Mouse (Mus musculus) naive thymus-derived CD4-positive, alpha-beta T cell, adult 2 months (primary cell): ENCODE results near the gene Rtraf.

Experiments
- DNase-seq: peaks from one replicate; pipeline ENCODE4 v3.0.0-alpha.2; 2011; ENCODE audit warnings: low read depth

Gene Rtraf

GRCm38 (mm10) chr14:19800485-19800884 lies 23.1 kb downstream of the Rtraf start:
- no peak for DNase-seq

GRCm38 (mm10) chr14:19796541-19797304 lies 26.9 kb downstream of the Rtraf start:
- DNase-seq = no peak

DNA sequence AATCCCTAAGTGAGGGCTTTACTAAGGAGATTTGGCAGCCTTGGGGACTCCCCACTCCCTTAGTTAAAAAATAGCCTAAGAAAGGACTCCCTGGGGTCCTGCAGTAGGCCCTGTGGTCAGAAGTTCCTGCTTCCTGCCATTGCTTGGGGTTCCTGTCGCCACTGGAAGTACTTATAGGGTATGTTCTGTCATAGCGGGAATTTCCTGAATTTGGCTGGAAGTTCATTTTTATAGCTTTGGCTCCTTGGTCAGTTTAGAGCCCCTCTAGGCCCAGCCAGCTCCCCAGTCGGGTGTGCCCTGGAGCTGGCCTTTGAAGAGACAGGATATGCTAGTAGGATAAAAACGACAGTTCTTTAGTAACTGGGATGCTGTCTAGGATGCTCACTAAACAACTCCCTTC lies 28.7 kb downstream of the Rtraf start:
- no peak for DNase-seq

DNA sequence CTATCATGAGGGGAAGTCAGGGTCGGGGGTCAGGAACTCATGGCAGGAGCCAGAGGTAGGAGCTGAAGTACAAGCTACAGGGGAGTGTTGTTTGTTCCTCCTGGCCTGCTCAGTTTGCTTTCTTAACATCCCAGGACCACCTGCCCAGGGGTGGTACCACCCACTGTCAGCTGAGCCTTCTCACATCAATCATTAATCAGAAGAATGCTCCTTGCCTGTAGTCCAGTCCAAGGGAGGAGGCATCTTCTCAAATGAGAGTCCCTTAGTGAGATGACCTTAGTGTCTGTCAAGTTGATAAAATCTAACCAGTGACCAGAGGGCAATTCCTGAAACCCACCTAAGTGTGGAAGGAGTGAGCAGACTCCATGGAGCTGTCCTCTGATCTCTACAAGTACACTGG lies 35.2 kb downstream of the Rtraf start:
- no peak for DNase-seq

GRCm38 (mm10) chr14:19785797-19786588 lies 37.6 kb downstream of the Rtraf start:
- DNase-seq = no peak

- DNase-seq = no peak
Measured at GRCm38 (mm10) chr14:19777945-19778344, 45.7 kb downstream of the Rtraf start.

- DNase-seq = no peak
Measured at GRCm38 (mm10) chr14:19777365-19777764, 46.3 kb downstream of the Rtraf start.

GRCm38 (mm10) chr14:19776890-19777289 lies 46.7 kb downstream of the Rtraf start:
- DNase-seq = peak; percentile 16

GRCm38 (mm10) chr14:19776179-19776578 lies 47.4 kb downstream of the Rtraf start:
- DNase-seq = no peak

GRCm38 (mm10) chr14:19775491-19775890 lies 48.1 kb downstream of the Rtraf start:
- DNase-seq = no peak

DNA sequence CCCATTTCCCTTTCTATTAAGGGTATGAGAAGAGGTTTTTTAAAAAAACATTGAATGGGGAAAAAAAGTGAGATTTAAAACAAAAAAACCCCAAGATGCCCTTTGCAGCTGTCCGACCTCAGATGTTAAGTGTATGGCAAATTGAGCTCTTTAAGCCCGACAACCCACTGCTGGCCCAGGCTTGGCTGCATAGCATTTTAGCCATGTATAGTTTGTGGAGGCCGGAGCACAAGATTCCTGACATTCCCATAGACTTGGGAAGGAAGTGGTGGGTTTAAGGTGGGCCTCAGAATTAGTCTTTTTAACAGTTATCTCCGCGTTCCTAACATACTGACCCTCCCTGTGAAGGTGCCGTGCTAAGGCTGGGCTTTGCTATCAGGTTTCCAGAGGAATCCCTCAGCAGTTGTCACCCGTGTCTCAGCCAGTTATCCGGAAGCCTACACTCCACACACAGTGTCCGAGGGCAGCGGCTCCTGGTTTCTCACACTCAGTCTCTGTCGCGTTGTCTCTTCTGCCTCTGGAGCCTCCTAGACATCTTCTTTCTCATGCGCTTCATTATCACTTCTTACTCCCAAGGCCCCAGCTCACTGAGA lies 49.5 kb downstream of the Rtraf start:
- no peak for DNase-seq

DNA sequence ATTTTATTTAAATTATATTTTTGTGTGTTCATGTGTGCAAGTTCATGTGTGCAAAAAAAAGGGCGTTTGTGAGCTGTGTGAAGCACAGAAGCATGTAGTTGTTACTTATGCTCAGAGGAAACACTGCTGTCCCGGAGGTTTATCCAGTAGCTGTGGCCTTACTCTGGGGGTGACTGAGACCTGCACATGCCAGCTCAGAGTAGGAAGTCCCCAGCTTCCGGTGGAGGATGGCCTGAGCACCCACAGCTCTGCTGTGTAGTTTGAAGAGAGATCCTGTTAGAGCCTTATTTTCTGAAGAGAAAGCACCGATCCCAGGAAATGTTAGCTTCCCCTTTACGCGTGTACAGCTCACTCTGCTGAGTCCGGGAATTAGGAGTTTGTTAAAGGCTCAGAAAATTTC lies 52.5 kb downstream of the Rtraf start:
- no peak for DNase-seq

DNA sequence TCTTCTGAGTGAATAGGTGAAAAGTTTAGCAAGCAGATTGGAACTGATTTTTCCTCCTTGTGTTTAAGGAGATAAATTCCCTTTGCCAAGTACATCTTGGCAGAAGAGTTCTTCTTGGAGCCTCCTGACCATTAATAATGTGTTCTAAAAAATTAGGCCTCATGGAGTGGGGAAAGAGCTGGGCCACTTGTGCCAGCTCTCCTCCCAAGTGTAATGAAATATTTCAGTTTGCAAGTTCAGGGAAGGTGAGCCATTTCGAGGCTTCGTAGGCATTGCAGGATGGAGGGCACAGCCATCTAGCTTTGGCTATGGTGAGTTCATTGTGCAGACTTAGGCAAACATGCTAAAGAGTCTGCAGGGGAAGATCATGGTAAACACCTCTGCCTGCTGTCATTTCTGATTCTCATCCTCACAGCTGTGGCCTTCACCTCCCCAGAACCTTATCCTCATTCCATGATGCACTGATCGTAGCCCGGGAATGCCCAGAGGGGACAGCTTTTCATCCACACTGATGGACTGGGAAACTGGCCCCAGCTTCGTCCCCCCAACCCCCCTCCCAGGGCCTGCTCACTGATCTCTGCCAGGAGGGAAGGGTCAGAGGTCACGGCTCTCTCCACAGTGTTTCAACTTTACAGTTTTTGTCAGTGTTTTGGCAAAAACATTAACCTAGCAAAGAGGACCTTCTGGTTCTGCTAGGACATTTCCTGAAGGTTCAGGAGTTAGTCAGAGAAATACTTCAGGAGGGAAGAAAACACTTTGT lies 54.0 kb downstream of the Rtraf start:
- no peak for DNase-seq

DNA sequence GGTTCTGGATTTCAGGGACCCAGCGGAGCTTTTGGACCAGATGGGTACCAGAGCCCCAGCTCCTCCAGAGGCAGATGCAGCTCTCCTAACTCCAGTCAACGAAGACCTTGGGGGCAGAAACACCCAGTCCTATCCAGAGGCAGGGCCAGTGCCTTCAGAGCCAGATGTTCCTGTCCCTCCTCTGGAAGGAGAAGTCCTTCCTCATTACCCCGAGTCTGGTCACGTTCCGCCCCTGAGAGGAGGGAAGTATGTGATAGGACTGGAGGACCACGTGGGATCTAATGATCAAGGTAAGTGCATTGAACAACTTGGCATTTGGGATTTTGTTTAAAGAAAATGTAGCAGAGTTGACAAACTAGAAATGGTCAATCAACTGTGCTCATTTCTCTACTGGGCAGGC lies 55.0 kb downstream of the Rtraf start:
- no peak for DNase-seq

DNA sequence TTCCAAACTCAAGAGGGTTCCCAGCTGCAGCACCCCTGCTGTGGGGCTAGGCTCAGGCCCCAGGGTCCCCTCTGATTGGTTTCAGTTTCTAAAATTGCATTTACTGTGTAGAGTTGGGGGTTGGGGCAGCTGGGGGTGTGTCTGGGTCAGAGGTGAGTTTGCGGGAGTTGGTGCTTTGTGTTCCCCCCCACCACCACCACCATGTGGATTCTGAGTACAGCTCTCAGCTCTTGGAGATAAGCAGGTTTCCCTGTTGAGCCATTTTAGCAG lies 57.3 kb downstream of the Rtraf start:
- no peak for DNase-seq

GRCm38 (mm10) chr14:19765539-19766379 lies 57.9 kb downstream of the Rtraf start:
- DNase-seq = no peak

GRCm38 (mm10) chr14:19764331-19764730 lies 59.3 kb downstream of the Rtraf start:
- DNase-seq = no peak

- no peak for DNase-seq
Measured at GRCm38 (mm10) chr14:19763527-19763926, 60.1 kb downstream of the Rtraf start.

GRCm38 (mm10) chr14:19762014-19762413 lies 61.6 kb downstream of the Rtraf start:
- DNase-seq = no peak
